Mouse (Mus musculus) myocyte (in vitro differentiated cells): Measurements from ENCODE around the gene Agtrap.

ENCODE experiments used
- E2F4 ChIP-seq: IDR thresholded peaks from one replicate; pipeline ENCODE4 v1.6.1; 2011; ENCODE audit warnings: mild to moderate bottlenecking, control low read depth, moderate library complexity; ENCODE audit not compliant: insufficient read depth
- MAX ChIP-seq: IDR thresholded peaks from one replicate; pipeline ENCODE4 v1.6.1; 2011; ENCODE audit warnings: low read depth, mild to moderate bottlenecking, control low read depth
- MYOG ChIP-seq, 3 experiments: IDR thresholded peaks; one replicate each; pipeline ENCODE4 v1.6.1; 2011; ENCODE audit warnings: control low read depth in 2 of 3, low read depth in 2 of 3, mild to moderate bottlenecking in 2 of 3; ENCODE audit not compliant: insufficient read length in 2 of 3, control insufficient read depth in 1 of 3, insufficient read depth in 1 of 3
- POLR2A ChIP-seq: IDR thresholded peaks from one replicate; pipeline ENCODE4 v1.6.1; 2011; ENCODE audit warnings: low read depth, mild to moderate bottlenecking, control low read depth, moderate library complexity; ENCODE audit not compliant: insufficient read length
- POLR2AphosphoS2 ChIP-seq: IDR thresholded peaks from one replicate; pipeline ENCODE4 v1.6.1; 2011; ENCODE audit warnings: low read depth, control low read depth; ENCODE audit not compliant: insufficient read length
- SRF ChIP-seq: IDR thresholded peaks from one replicate; pipeline ENCODE4 v1.6.1; 2011; ENCODE audit warnings: low read depth; ENCODE audit not compliant: control insufficient read depth, insufficient read length
- TCF12 ChIP-seq: IDR thresholded peaks from one replicate; pipeline ENCODE4 v1.6.1; 2011; ENCODE audit warnings: mild to moderate bottlenecking, control low read depth; ENCODE audit not compliant: poor library complexity, insufficient read depth, severe bottlenecking
- USF1 ChIP-seq: IDR thresholded peaks from one replicate; pipeline ENCODE4 v1.6.1; 2011; ENCODE audit warnings: low read depth, mild to moderate bottlenecking, control low read depth, moderate library complexity

DNA sequence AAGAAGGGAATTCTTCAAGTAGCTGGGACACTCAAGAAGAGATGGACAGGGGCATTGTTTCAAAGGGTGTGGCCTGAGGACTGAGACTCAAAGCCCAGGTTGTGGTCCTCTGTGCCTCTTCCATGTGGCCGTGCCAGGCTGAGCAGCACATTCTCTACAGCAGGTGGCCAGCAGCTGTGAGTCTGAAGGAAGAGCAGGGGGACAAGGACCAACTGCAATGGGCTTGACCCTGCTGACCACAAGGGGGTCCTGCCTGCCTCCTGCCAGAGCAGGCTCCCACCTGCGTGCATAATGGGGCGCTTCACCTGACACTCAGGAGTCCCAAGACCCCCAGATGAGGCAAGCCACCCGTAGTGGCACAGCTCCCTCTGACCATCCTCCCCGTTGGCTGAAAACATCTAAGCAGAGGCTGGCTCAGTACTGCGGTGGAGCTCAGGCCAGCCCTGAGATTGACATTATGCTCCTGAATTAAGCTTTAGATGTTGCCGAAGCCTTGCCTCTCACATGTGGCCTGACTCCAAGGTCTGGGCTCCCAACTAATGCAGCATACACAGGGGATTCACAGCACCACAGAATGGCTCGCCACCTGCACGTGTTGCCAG is 29.5 kb downstream of the Agtrap start:
- TF ChIP-seq SRF (no peak), POLR2A (no peak), USF1 (no peak), POLR2AphosphoS2 (peak; percentile 59), MAX (no peak), E2F4 (no peak), TCF12 (peak; percentile 19), MYOG (IDR thresholded peaks at IDR 0.05; ENCODE audit: control insufficient read depth in 1 of 3, insufficient read depth in 1 of 3, insufficient read length in 2 of 3, low read depth in 2 of 3) (peak in 2 of 3 experiments; percentile 27 to 75)
